Mouse (Mus musculus): ENCODE measurements around the gene Ndufaf1.
"Not testable (repeated sequence)": the region's sequence is repeated elsewhere in the genome, so short reads cannot be mapped to it uniquely, and the experiment has no call there.

The Ndufaf1 gene

GRCm38 (mm10) chr2:119662220-119663182 is at the start of gene Ndufaf1:
Gene Ndufaf1 (minus strand): TSS chr2:119662827.
- DNase-seq (ENCODE audit: low spot score in 2 of 2): peak; percentile 74 to 82

- DNase-seq (ENCODE audit: low spot score in 2 of 2): no peak
Measured at GRCm38 (mm10) chr2:119710011-119710410, 47.4 kb upstream of the Ndufaf1 start.

GRCm38 (mm10) chr2:119707676-119708075 is 45.0 kb upstream of the Ndufaf1 start:
- DNase-seq (ENCODE audit: low spot score in 2 of 2): no peak

- no peak for DNase-seq (ENCODE audit: low spot score in 2 of 2)
Measured at GRCm38 (mm10) chr2:119703171-119703570, 40.5 kb upstream of the Ndufaf1 start.

GRCm38 (mm10) chr2:119699962-119700361 is 37.3 kb upstream of the Ndufaf1 start:
- no peak for DNase-seq (ENCODE audit: low spot score in 2 of 2)

- DNase-seq (ENCODE audit: low spot score in 2 of 2): no peak
Measured at GRCm38 (mm10) chr2:119698472-119698871, 35.8 kb upstream of the Ndufaf1 start.

- DNase-seq (ENCODE audit: low spot score in 2 of 2): no peak
Measured at GRCm38 (mm10) chr2:119696111-119696510, 33.5 kb upstream of the Ndufaf1 start.

GRCm38 (mm10) chr2:119694826-119695225 is 32.2 kb upstream of the Ndufaf1 start:
- no peak for DNase-seq (ENCODE audit: low spot score in 2 of 2)

GRCm38 (mm10) chr2:119692003-119692701 is 29.5 kb upstream of the Ndufaf1 start:
- DNase-seq (ENCODE audit: low spot score in 2 of 2): no peak

GRCm38 (mm10) chr2:119683706-119684105 is 21.1 kb upstream of the Ndufaf1 start:
- no peak for DNase-seq (ENCODE audit: low spot score in 2 of 2)

GRCm38 (mm10) chr2:119675831-119676230 is 13.2 kb upstream of the Ndufaf1 start:
- no peak for DNase-seq (ENCODE audit: low spot score in 2 of 2)

- no peak for DNase-seq (ENCODE audit: low spot score in 2 of 2)
Measured at GRCm38 (mm10) chr2:119675215-119675784, 12.7 kb upstream of the Ndufaf1 start.

- peak; percentile 87 to 88 for DNase-seq (ENCODE audit: low spot score in 2 of 2)
Measured at GRCm38 (mm10) chr2:119674525-119675214, 12.0 kb upstream of the Ndufaf1 start, which contains the start of gene Rtf1. Gene Rtf1 (plus strand): TSS chr2:119675068.

GRCm38 (mm10) chr2:119669010-119669409 is 6.4 kb upstream of the Ndufaf1 start:
- DNase-seq (ENCODE audit: low spot score in 2 of 2): no peak

GRCm38 (mm10) chr2:119665744-119666143 is 3.1 kb upstream of the Ndufaf1 start:
- not testable (repeated sequence) for DNase-seq (ENCODE audit: low spot score in 2 of 2)

- DNase-seq (ENCODE audit: low spot score in 2 of 2): no peak
Measured at GRCm38 (mm10) chr2:119644254-119644653, 18.4 kb downstream of the Ndufaf1 start.

- no peak for DNase-seq (ENCODE audit: low spot score in 2 of 2)
Measured at GRCm38 (mm10) chr2:119641214-119641912, 21.3 kb downstream of the Ndufaf1 start.

GRCm38 (mm10) chr2:119636781-119637180 is 25.8 kb downstream of the Ndufaf1 start:
- DNase-seq (ENCODE audit: low spot score in 2 of 2): no peak

GRCm38 (mm10) chr2:119621302-119621701 is 41.3 kb downstream of the Ndufaf1 start:
- no peak for DNase-seq (ENCODE audit: low spot score in 2 of 2)

GRCm38 (mm10) chr2:119619002-119619401 is 43.6 kb downstream of the Ndufaf1 start:
- not testable (repeated sequence) for DNase-seq (ENCODE audit: low spot score in 2 of 2)
